Mouse (Mus musculus): Measurements from ENCODE around the gene Prkn.

Prkn gene

GRCm38 (mm10) chr17:12076816-12077215, 1236.6 kb downstream of the Prkn start:
- no peak for DNase-seq (ENCODE audit: low read depth in 2 of 2, low spot score in 2 of 2)

GRCm38 (mm10) chr17:12080656-12081495, 1240.7 kb downstream of the Prkn start:
- no peak for DNase-seq (ENCODE audit: low read depth in 2 of 2, low spot score in 2 of 2)

DNA sequence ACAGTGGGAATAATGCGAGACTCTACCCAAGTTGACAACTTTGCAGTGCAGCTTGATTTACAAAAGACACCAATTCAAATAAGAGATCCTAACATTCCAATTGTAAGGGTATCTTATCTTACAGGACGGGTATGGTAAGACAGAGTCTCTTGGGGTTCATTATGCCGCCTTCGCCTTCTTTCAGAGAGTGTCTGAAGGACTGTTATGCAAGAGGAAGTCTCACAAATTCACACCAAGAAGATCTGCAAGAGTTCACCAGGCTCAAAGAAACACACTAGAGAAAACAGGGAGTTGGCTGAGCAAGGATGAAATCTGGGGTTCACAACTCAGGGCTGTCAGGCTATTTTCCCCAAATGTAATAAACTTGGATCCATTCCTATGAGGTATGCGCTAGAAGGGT, 1242.0 kb downstream of the Prkn start:
- DNase-seq (ENCODE audit: low read depth in 2 of 2, low spot score in 2 of 2): no peak

DNA sequence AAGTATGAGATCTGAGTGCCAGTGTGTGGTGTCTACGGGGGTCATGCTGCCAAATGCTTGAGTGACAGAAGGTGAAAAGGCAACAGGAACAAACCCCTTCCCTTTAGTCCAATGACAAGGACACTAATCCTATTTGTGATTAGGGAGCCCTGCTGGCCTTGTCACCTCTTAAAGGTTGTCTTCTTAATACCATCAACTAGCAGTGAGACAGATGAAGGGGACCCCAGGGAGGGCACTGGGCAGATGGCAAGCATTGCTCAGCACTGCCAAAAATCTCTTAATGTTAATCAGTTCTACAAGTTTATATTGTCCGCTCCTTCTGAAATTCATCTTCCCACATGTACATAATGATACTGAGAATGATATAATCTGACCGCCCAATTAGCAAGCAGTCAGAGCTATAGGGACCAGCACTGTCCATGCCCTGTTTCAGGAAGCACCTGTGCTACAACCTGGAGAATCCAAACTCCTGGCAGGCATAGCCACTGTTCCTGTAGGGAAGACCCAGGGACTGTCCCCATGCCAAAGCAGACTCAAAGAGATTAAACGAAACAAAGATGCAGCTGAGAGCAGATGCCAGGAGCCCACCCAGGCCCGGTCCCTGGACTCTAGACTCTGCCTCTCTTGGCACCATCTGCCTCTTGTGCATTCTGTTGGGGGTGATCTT, 1250.2 kb downstream of the Prkn start:
- no peak for DNase-seq (ENCODE audit: low read depth in 2 of 2, low spot score in 2 of 2)

DNA sequence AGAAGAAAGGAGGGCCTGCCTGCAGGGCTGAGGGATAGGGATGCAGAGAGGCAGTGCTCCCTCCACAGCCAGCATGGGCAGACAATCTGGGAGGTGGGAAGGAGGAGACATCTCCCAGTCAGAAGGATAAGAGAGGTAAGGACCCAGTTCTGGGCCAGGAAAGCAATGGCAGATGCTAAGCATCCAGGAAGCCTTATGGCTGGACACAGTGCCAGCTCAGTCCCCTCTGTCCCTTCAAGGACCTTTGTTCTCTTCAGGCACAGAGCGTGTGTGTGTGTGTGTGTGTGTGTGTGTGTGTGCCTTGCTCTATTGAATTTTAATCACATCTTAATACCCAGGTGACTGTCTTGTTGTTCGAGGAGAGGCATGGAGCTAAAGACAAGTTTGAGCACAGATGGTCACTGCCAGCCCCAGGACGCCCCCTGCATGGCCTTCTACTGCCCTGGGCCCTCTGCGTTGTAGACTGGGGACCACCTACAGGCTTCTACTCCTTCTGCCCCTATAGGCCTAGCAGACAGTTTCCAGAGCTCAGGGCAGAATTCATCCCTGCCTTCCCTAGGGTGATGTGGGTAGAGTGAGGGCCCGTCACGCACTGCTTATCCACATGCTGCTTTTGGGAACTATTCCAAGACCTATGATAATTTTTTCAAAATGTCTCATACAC, 1252.8 kb downstream of the Prkn start:
- no peak for DNase-seq (ENCODE audit: low read depth in 2 of 2, low spot score in 2 of 2)

DNA sequence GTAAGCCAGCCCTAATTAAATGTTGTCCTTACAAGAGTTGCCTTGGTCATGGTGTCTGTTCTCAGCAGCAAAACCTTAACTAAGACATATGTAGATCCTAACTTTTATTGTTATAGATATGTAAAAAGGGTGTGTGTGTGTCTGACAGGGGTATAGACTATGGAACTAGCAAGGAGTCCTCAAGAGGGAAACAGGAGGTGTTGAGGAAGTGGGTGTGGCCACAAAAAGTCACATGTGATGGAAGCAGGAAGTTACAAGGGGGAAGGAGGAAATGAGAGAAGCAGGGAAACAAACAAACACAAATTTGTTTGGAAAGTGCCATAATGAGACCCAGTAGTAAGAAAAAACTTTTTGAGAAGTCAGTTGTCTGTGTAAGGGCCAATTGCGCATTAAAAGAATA, 1253.8 kb downstream of the Prkn start:
- DNase-seq (ENCODE audit: low read depth in 2 of 2, low spot score in 2 of 2): no peak

DNA sequence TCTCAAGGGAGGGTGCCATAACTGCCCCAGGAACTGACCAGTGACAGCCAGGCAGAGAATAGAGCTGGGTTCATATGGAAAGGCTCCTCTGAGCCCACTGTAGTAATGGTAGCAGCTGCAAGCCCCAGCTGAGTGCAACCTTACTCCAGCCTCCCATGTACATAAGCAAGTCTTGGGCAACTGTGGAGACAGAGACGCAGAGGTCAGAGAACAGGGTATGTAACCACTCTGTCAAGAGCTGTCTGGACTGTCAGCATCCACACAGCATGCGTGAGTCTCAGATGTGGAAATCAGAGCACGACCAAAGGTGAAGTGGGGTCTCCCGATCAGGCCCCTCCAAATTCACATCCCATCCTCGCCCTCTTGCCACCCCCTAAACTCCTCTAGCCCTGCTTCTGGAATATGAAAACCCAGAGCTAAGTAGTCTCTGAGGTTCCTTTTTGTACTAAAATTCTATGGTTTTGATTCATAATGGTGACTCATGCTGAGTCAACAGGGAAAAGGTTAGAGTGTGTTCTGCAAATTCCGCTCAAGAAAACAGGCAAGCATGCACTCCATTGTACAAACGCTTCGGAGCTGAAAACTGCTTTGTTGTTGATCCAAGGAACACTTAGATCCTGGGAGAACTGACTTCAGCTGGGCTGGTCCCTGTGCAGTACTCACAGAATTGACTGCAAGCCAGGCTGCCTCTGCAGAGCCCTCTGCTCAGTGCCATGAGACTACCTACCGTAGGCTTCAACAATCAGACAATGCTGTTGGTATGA, 1254.8 kb downstream of the Prkn start:
- no peak for DNase-seq (ENCODE audit: low read depth in 2 of 2, low spot score in 2 of 2)

GRCm38 (mm10) chr17:12099415-12099814, 1259.2 kb downstream of the Prkn start:
- no peak for DNase-seq (ENCODE audit: low read depth in 2 of 2, low spot score in 2 of 2)

DNA sequence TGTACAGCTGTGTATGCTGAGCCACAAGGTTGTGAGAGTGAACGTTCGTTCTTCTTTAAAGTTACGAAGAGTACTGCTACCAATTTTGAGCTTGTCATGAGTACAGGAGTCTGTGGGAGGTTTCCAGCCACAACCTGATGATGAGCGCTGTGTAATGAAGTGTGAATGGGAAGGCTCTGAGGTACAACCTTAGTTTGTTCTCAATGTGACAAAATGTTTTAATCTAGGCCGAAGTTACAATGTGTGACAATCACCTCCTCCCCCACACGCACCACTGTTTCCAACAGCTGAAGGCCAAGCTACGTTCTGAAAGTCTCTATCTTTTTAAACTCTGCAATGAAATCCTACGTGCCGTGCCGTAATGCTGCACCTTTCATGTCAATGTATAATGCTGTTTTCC, 1262.1 kb downstream of the Prkn start:
- DNase-seq (ENCODE audit: low read depth in 2 of 2, low spot score in 2 of 2): no peak

DNA sequence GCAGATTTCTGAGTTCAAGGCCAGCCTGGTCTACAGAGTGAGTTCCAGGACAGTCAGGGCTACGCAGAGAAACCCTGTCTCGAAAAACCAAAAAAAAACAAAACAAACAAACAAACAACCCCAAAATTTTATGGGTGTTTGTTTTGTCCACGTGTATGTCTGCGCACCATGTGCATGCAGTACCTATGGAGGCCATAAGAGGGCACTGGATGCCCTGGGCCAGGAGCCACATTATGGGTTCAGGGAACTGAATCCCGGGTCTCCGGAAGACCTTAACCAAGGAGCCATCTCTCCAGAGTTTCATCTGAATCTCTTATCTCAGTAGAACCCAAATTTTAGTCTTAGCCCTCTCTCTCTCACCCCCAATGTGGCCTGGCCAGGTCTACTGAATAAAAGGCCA, 1263.6 kb downstream of the Prkn start:
- peak in 1 of 2 experiments; percentile 10 for DNase-seq (ENCODE audit: low read depth in 2 of 2, low spot score in 2 of 2)

GRCm38 (mm10) chr17:12104245-12104644, 1264.1 kb downstream of the Prkn start:
- no peak for DNase-seq (ENCODE audit: low read depth in 2 of 2, low spot score in 2 of 2)

GRCm38 (mm10) chr17:12104690-12105089, 1264.5 kb downstream of the Prkn start:
- DNase-seq (ENCODE audit: low read depth in 2 of 2, low spot score in 2 of 2): no peak

DNA sequence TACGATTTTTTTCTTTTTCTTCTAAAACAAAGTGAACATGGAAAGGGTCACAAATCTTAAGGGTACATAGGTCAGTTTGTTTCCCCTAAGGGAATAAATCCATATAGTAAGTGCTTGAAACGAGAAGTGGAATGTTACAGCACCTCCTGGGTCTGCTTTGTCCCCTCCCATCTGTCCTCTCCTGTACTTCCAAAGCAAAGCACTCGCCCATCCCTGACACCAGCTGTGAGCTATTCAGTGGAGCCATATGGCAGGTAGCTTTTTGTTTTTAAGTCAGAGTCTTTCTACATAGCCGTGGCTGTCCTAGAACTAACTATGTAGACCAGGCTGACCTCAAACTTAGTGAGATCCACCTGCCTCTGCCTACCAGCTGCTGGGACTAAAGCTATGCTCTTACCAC, 1266.1 kb downstream of the Prkn start:
- DNase-seq (ENCODE audit: low read depth in 2 of 2, low spot score in 2 of 2): no peak
